Mouse (Mus musculus) G1E (cell line): ENCODE measurements at regions not wholly inside any gene's neighbourhood (a gene's known extent, or its start where the extent isn't known, plus 50 kb on each side); places are given as distances from the start of the nearest gene placed in this dataset.
"Not testable (repeated sequence)": the region's sequence is repeated elsewhere in the genome, so short reads cannot be mapped to it uniquely, and the experiment has no call there.

ENCODE experiments used
- CTCF ChIP-seq: IDR thresholded peaks from 2 replicates; pipeline ENCODE4 v1.5.1; 2012; ENCODE audit warnings: low read depth, low read length, inconsistent platforms, mixed read lengths
- GATA1 ChIP-seq: IDR thresholded peaks from 2 replicates; pipeline ENCODE4 v1.6.1; 2012; ENCODE audit warnings: borderline replicate concordance, low read length, inconsistent platforms, mixed read lengths
- POLR2AphosphoS5 ChIP-seq: IDR thresholded peaks from 2 replicates; pipeline ENCODE4 v1.6.1; 2012; ENCODE audit warnings: low read depth, low read length, inconsistent platforms; ENCODE audit not compliant: insufficient replicate concordance
- TAL1 ChIP-seq: conservative IDR thresholded peaks from 2 replicates; pipeline ENCODE4 v1.6.1; 2012; ENCODE audit warnings: low read depth, low read length, inconsistent platforms, mixed read lengths

- TF ChIP-seq CTCF, TAL1, POLR2AphosphoS5, GATA1: not testable (repeated sequence)
Measured at GRCm38 (mm10) chr14:52956515-52956914, 461.0 kb upstream of the Olfr1507 start.
